Mouse (Mus musculus) testis, adult 2 months (tissue): ENCODE data around the gene Hlf. TPM values are rescaled to one million over a fixed set of nuclear protein-coding genes. Genes with fewer than 3 reads are reported as not detected.

ENCODE experiments used
- H3K27ac ChIP-seq: fragments of 200-500 bp; 2 replicates; pipeline ENCODE4 v1.5.1; 2012; ENCODE audit warnings: low read depth, low read length; ENCODE audit not compliant: control insufficient read depth, insufficient read depth
- H3K27me3 ChIP-seq: fragments of 200-500 bp; 2 replicates; pipeline ENCODE4 v1.6.1; 2012; ENCODE audit warnings: mild to moderate bottlenecking, low read length, moderate library complexity; ENCODE audit not compliant: control insufficient read depth, insufficient read depth
- H3K36me3 ChIP-seq: fragments of 200-500 bp; 2 replicates; pipeline ENCODE4 v1.6.1; 2012; ENCODE audit warnings: mild to moderate bottlenecking, low read length; ENCODE audit not compliant: control insufficient read depth, insufficient read depth
- H3K4me1 ChIP-seq: fragments of 200-500 bp; 2 replicates; pipeline ENCODE4 v1.6.1; 2012; ENCODE audit warnings: low read length; ENCODE audit not compliant: control insufficient read depth, insufficient read depth
- H3K4me3 ChIP-seq: fragments of 200-500 bp; 2 replicates; pipeline ENCODE4 v1.5.1; 2012; ENCODE audit warnings: low read depth, mild to moderate bottlenecking, low read length, moderate library complexity, mixed read lengths; ENCODE audit not compliant: control insufficient read depth
- CTCF ChIP-seq: fragments of 200-500 bp; IDR thresholded peaks from 2 replicates; pipeline ENCODE4 v1.5.1; 2012; ENCODE audit warnings: low read depth, mild to moderate bottlenecking, inconsistent platforms, low read length, moderate library complexity; ENCODE audit not compliant: control insufficient read depth, insufficient read depth, insufficient replicate concordance
- POLR2A ChIP-seq: fragments of 200-500 bp; IDR thresholded peaks from 2 replicates; pipeline ENCODE4 v1.6.1; 2012; ENCODE audit warnings: low read depth, mild to moderate bottlenecking, inconsistent platforms, low read length, moderate library complexity; ENCODE audit not compliant: control insufficient read depth
- polyA plus RNA-seq: library from polyadenylated mRNA; depleted of rRNA; stranded (reverse); fragments of >200 nt; gene quantifications from 2 replicates; pipeline ENCODE4 v1.2.3, GENCODE M21; 2012

Hlf gene
- polyA plus RNA-seq, 1 experiment = 0.69 TPM

DNA sequence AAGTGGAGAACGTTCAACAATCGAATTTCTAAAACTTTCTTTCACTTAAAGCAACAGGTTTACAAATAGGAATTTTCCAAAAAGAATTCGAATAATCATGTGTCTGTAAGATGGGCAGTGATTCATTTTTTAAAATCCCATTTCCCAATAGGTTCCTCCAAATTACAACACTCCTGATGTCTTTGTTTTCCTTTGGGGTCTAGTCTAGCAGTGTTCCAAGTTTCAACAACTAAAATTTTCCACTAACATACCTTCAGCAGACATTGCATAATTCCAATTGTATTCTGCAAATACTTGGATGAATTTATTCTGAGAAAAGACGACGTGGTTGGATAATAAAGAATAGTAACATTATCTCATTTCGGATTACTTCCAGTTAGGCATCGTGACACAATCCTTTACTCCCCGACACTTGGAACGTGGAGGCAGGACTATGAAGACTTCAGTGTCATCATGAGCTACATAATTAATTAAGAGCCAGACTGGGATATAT is 60.4 kb downstream of the Hlf start:
- H3K27me3 ChIP-seq = no peaks in the 10 kb centered on the region
- no peak overlapping the region for H3K27ac ChIP-seq
- no peak overlapping the region for H3K4me3 ChIP-seq
- no peaks in the 10 kb centered on the region for H3K4me1 ChIP-seq
- TF ChIP-seq POLR2A (no peak), CTCF (no peak)
- no peaks in the 10 kb centered on the region for H3K36me3 ChIP-seq

DNA sequence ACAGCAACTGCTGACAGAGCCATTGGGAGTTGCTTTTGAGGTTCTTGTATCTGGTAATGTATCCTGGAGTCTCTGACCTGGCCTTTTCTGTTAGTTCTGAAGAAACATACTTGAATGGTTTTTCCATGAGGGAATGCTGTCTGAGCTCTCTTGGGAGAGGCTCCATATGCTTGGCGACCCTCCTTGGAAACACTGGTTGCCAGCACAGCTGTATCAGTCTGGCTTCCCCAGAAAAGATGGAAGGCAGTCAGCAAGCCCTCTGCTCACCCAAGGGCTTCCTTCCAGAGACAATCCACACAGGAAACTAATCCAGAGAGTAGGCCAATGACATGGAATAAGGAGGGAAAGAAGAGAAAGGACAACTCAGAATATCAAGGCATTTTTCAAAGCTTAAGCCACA is 63.9 kb downstream of the Hlf start:
- Histone ChIP-seq H3K4me3 (no peak overlapping the region), H3K27me3 (no peaks in the 10 kb centered on the region), H3K4me1 (no peaks in the 10 kb centered on the region), H3K27ac (no peak overlapping the region), H3K36me3 (no peaks in the 10 kb centered on the region)
- TF ChIP-seq CTCF (no peak), POLR2A (no peak)

DNA sequence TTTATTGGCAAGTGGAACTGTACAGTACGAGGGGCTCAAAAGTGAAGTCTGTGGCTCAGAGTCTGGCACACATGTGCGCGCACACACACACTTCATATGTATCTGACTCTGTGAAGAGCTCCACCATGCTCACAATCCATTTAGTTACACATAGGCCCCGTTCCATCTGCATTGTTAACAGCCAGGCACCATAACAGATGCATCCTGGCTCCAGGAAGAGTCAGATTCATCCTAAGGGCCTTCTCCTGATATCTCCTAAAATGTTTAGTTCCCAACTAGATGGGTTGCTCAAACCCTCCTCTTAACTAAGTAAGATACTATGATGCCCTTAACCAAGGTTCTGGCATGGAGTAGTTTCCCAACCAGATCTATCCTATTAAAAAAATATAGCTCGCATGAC is 64.5 kb downstream of the Hlf start:
- no peak for TF ChIP-seq CTCF
- no peak for TF ChIP-seq POLR2A
- H3K27ac ChIP-seq = no peak overlapping the region
- no peaks in the 10 kb centered on the region for H3K27me3 ChIP-seq
- no peak overlapping the region for H3K4me3 ChIP-seq
- no peaks in the 10 kb centered on the region for H3K4me1 ChIP-seq
- no peaks in the 10 kb centered on the region for H3K36me3 ChIP-seq

DNA sequence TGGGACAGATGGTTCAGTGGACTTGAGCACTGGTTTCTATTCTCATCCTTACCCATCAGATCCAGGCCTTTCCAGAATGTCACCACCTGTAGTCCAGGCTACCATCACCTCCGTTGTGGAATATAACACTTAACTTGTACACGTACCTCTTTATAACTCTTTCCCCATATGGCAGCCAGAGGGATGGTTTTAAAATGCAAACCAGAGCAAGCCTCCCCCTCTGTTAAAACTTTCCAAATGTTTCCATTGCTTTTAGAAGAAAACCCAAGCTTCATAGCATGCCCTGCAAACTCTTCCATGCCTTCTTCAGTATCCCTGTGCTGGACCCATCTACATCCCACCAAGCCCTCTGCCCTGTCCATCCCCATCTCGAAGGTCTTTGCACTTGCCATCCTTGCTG is 66.1 kb downstream of the Hlf start:
- H3K27me3 ChIP-seq = no peaks in the 10 kb centered on the region
- H3K4me3 ChIP-seq = no peak overlapping the region
- no peaks in the 10 kb centered on the region for H3K4me1 ChIP-seq
- TF ChIP-seq CTCF = no peak
- TF ChIP-seq POLR2A = no peak
- no peak overlapping the region for H3K27ac ChIP-seq
- no peaks in the 10 kb centered on the region for H3K36me3 ChIP-seq

DNA sequence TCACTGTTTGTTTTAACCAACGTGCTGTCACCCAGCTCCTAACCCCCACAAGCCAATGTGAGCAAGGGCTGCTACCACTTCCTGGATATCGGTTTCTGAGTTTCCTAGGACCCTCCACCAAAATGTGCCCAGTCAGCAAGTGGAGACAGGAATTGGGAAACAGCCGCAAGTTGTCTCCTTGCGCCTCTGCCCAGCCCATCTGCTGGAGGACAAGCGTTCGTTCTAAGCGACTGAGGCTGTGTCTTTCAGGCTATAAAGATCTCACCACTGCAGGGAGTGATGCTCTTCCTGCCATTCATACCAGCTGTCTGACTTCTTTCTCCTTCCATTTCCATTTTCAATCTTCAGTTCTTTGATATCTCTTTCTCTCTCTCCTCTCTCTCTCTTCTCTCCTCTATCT is 69.8 kb downstream of the Hlf start:
- no peak overlapping the region for H3K4me3 ChIP-seq

DNA sequence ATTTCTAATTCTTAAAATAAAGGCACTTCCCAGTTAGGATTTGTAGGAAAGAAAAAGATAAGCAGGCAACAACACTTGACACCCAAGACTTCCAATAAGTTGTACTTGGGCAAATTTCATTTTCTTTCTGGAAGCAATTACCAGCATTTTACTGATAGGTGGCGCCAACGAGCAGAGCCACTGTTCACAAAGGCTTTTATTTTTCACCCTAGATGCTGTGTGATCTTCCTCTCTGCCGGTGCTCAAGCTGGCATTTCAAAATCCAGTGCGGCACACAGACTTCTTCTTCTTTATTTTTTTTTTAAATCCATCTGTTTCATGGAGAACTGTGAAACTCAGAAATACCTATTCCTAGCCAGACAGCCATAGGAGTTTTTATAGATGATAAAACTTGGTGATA is 73.2 kb downstream of the Hlf start:
- Histone ChIP-seq H3K27ac (no peak overlapping the region), H3K4me1 (peaks cover 3% of the 10 kb centered on the region; the same call in 1 of the 2 replicates), H3K36me3 (no peaks in the 10 kb centered on the region), H3K27me3 (no peaks in the 10 kb centered on the region), H3K4me3 (no peak overlapping the region)
- TF ChIP-seq POLR2A (no peak), CTCF (no peak)

More for the DNA sequence above, 69.8 kb downstream of the Hlf start:
- H3K36me3 ChIP-seq = no peaks in the 10 kb centered on the region
- no peak for TF ChIP-seq POLR2A
- no peak for TF ChIP-seq CTCF
- no peaks in the 10 kb centered on the region for H3K27me3 ChIP-seq
- H3K4me1 ChIP-seq = peaks cover 3% of the 10 kb centered on the region; the same call in 1 of the 2 replicates
- H3K27ac ChIP-seq = no peak overlapping the region

DNA sequence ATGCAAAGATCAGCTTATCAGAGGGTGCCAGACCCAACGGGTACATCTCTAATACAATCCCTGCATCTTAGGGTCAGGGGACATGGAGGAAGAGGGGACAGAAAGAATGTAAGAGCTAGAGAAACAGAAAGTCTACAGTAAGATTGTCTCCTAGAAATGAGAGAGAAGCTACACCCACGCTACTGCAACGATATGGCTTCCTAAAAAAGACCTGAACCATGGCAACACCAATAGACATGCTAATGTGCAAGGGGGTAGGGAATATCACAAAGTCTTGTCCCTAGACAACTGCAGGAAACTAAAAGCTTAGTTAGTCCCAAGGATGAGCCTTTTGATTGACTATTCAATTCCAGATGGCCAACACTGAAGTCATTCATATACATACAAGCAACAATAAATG is 76.1 kb downstream of the Hlf start:
- H3K4me3 ChIP-seq = no peak overlapping the region
- H3K36me3 ChIP-seq = no peaks in the 10 kb centered on the region
- H3K27me3 ChIP-seq = no peaks in the 10 kb centered on the region
- H3K27ac ChIP-seq = no peak overlapping the region
- peaks cover 3% of the 10 kb centered on the region; the same call in 1 of the 2 replicates for H3K4me1 ChIP-seq
- TF ChIP-seq CTCF = no peak
- no peak for TF ChIP-seq POLR2A

DNA sequence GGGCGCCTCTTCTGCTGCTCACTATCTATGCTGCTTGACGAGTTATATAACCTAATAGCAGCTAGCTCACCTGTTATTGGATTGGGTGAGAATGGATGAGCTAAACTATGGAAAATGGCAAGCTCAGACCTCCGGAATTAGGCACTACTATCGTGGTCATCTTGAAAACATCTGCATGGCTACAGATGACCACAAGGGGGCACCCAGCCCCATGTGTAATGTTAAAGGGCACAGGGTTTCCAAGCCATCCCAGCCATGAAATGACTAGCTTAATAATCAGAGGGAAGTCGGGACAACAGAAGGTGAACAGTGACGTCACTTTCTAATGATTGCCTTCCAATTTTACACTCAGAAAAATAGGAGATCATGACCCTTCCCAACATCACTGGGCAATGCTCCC is 83.7 kb downstream of the Hlf start:
- Histone ChIP-seq H3K4me1 (no peaks in the 10 kb centered on the region), H3K36me3 (no peaks in the 10 kb centered on the region)

More for the DNA sequence above, 83.7 kb downstream of the Hlf start:
- no peaks in the 10 kb centered on the region for H3K27me3 ChIP-seq
- no peak overlapping the region for H3K4me3 ChIP-seq
- TF ChIP-seq CTCF (peak; percentile 28; the same call in 1 of the 2 replicates), POLR2A (no peak)
- H3K27ac ChIP-seq = no peak overlapping the region
